ENCODE assay signal across 7 mouse cellular contexts in the genomic region with DNA sequence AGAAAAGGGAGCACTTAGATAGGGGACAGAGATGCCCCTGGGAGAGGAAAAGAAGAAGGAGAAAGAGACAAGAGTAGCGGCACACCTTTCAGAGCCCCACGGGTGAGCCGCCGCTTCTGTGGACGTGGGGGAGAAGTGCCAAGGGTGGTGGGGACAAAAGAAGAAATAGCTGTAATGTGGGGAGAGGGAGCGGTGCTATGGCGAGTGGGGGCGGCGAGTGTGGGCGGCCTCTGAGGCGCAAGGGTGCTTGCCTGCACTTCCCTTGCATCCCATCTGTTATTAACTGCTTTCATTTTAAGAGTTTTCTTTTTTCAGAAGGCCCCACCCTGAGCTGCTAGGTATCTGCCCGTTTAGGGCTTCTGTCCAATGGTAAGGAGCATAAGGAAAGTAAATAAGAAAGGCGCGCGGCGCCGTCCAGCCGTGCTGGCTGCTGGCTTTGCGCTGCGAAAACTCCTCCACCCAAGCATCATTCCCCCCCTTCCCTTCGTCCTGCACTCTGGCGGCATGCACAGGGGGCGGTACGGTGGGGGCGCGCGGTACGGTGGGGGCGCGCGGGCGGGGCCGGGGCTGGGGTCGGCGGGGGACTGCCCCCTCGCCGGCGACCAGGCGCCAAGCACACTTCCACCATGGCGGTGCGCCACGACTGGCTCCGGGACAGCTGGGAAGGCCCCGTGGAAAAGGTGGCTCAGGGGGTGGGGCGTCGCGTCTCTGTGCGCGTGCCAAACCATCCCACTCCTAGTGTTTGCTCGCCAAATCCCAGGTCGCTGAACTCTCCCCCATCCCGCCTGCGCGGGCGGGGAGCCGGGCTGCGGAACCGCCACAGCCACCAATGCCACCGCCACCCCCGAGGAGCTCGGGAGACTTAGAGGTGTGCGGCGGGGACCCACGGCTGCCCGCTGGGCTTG. TPM values are rescaled to one million over a fixed set of nuclear protein-coding genes. Genes with fewer than 3 reads are reported as not detected.
A peak's percentile ranks its signal among the peaks of the same experiment; 100 is the strongest.
DNase-seq lines count a peak whose midpoint lies in the region; ATAC-seq and TF ChIP-seq lines count a peak whose summit lies in the region.

No protein-coding gene starts in this region.

- H3K9ac ChIP-seq in hindbrain, embryonic 11.5 days (ENCODE audit: low read depth, low read length) = no peak overlapping the region

- H3K9me3 ChIP-seq in G1E (replicated peaks) = peaks cover 10% of the 10 kb centered on the region
- H3K9me3 ChIP-seq in hindbrain, embryonic 11.5 days (ENCODE audit: control insufficient read depth, low read length) = 0 out of 2 replicates have a peak, but pooled peaks cover 8% of the 10 kb centered on the region

- no peak overlapping the region for H3K27ac ChIP-seq in layer of hippocampus, adult 2 months
- H3K27ac ChIP-seq in hindbrain, embryonic 11.5 days (ENCODE audit: low read depth, low read length) = no peak overlapping the region

- DNase-seq in layer of hippocampus, adult 2 months (ENCODE audit: low spot score in 2 of 2) = no peak
- DNase-seq in layer of hippocampus, adult 11-12 months (ENCODE audit: low spot score) = no peak
- peak; percentile 90 for DNase-seq in G1E (ENCODE audit: low spot score)
- peak; percentile 48 to 82 for DNase-seq in cerebellum, postnatal 25 days
- DNase-seq in hindbrain, embryonic 11.5 days (ENCODE audit: low spot score) = peak; percentile 93
- peak; percentile 79 for DNase-seq in mesoderm, embryonic 11.5 days (ENCODE audit: low read depth, low spot score)
- DNase-seq in spleen, adult 12 weeks (ENCODE audit: low spot score) = no peak

- H3K36me3 ChIP-seq in G1E (replicated peaks) = no peaks in the 10 kb centered on the region
- no peaks in the 10 kb centered on the region for H3K36me3 ChIP-seq in hindbrain, embryonic 11.5 days (ENCODE audit: control insufficient read depth, insufficient read depth, low read length)

- peak overlapping the region; percentile 26; the same call in 1 of the 2 replicates for H3K4me3 ChIP-seq in layer of hippocampus, adult 2 months
- no peak overlapping the region; the same call in 1 of the 2 replicates for H3K4me3 ChIP-seq in G1E (ENCODE audit: low read depth, low read length)
- peak overlapping the region; percentile 22 for H3K4me3 ChIP-seq in hindbrain, embryonic 11.5 days (ENCODE audit: low read depth, low read length)

- WGBS in hindbrain, embryonic 11.5 days = 54% methylated on average over 57 of the region's 65 CpGs

- no peak for ATAC-seq in G1E (ENCODE audit: extremely low read depth, insufficient number of reproducible peaks, low FRiP score, poor library complexity, severe bottlenecking)
- ATAC-seq in hindbrain, embryonic 11.5 days (ENCODE audit: low FRiP score) = peak; percentile 69

- no peaks in the 10 kb centered on the region for H3K4me1 ChIP-seq in G1E (ENCODE audit: insufficient read depth, low read depth, low read length)
- H3K4me1 ChIP-seq in hindbrain, embryonic 11.5 days (replicated peaks; ENCODE audit: control insufficient read depth, insufficient read depth, low read length) = no peaks in the 10 kb centered on the region

- no peak for TF ChIP-seq CTCF in layer of hippocampus, adult 2 months (conservative IDR thresholded peaks at IDR 0.05)
- no peak for TF ChIP-seq CTCF in G1E (IDR thresholded peaks at IDR 0.05; ENCODE audit: low read depth, low read length)

- H3K4me2 ChIP-seq in hindbrain, embryonic 11.5 days (replicated peaks; ENCODE audit: low read depth, low read length) = no peak overlapping the region

- H3K27me3 ChIP-seq in G1E (ENCODE audit: insufficient read depth, low read length) = no peaks in the 10 kb centered on the region
- H3K27me3 ChIP-seq in hindbrain, embryonic 11.5 days (ENCODE audit: control insufficient read depth, insufficient read depth, low read length) = no peaks in the 10 kb centered on the region

RNA-seq across cellular contexts. Expression of gene Aasdhppt, which starts 49.2 kb away (rescaled TPM):
- 10 to 100 TPM; 27.5 to 29.0 TPM for total RNA-seq in layer of hippocampus, adult 2 months (2021)
- total RNA-seq in G1E (2014; fragmentation: Nextera tagmentation) (57.0 and 82.3 TPM in 2 replicates), G1E (2017) (27.6 and 28.9 TPM in 2 replicates)
- 2.7 and 4.7 TPM in 2 replicates for polyA plus RNA-seq in G1E (2012)
- 35.8 and 37.6 TPM in 2 replicates for polyA plus RNA-seq in hindbrain, embryonic 11.5 days (2014; fragmentation: Nextera tagmentation; extraction: Ambion mirVana)

RNA-seq across cellular contexts. Expression of gene Kbtbd3, which starts 49.5 kb away (rescaled TPM):
- total RNA-seq in layer of hippocampus, adult 2 months (2021) = 10 to 100 TPM; 10.7 to 11.5 TPM
- total RNA-seq in G1E (2014; fragmentation: Nextera tagmentation) (1.1 and 1.7 TPM in 2 replicates), G1E (2017) (3.4 and 4.9 TPM in 2 replicates)
- polyA plus RNA-seq in G1E (2012) = 0.07 TPM in 1 of 2 replicates, not detected in the other
- polyA plus RNA-seq in hindbrain, embryonic 11.5 days (2014; fragmentation: Nextera tagmentation; extraction: Ambion mirVana) = 8.1 and 9.2 TPM in 2 replicates

Comparison
In these comparisons a context has a peak if more than half of its experiments do, and no peak if none do; other contexts are left out.
1. DNase-seq: peak in G1E (single experiment), cerebellum, postnatal 25 days (2 of 2), hindbrain, embryonic 11.5 days (single experiment) and mesoderm, embryonic 11.5 days (single experiment); none in layer of hippocampus, adult 2 months (0 of 2), layer of hippocampus, adult 11-12 months (single experiment) and spleen, adult 12 weeks (single experiment).